Mouse (Mus musculus): ENCODE data around the gene Igf2bp1. TPM values are rescaled to one million over a fixed set of nuclear protein-coding genes. Genes with fewer than 3 reads are reported as not detected.

Gene Igf2bp1
- not detected in 4 replicates for total RNA-seq (2023; ENCODE audit: inconsistent age)

GRCm38 (mm10) chr11:96005403-96006271 lies at the start of gene Igf2bp1:
Gene Igf2bp1 (minus strand): TSS chr11:96005940.

DNA sequence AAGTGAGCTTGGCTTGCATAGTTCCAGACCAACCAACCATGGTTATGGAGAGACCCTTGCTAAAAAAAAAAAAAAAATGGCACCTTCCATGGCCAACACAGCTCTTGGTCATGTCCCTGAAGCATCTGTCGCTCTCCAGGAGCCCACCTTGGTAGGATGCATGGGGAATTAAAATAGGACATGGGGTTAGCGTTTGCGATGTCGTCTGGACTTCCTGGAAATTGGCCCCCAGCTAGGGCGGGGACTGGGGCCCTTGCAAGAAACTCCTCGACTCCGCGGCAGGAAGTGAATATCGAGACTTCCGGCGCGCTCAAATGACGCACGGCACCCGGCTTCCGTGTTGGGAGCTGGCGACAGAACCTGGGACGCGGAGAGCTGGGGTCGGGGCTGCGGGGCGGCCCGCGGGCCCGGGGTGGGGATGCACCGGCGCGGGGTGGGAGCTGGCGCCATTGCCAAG lies 28.9 kb upstream of the Igf2bp1 start, which contains the start of gene Snf8:
Gene Snf8 (plus strand): TSS at position 290 of the 457 bp plus-strand sequence.

GRCm38 (mm10) chr11:95914571-95914991 lies 91.2 kb downstream of the Igf2bp1 start, which contains the start of gene B4galnt2:
Gene B4galnt2 (minus strand): TSS chr11:95914891.

Other genes starting within 250 kb of the Igf2bp1 start
- not detected in 4 replicates for gene Phospho1, start 181.4 kb downstream of the Igf2bp1 start, total RNA-seq (2023; ENCODE audit: inconsistent age)
- gene Gngt2, start 168.7 kb downstream of the Igf2bp1 start, total RNA-seq (2023; ENCODE audit: inconsistent age): 54.2 to 69.8 TPM (median 60.7 TPM) in 4 replicates
- 78.5 to 94.6 TPM (median 87.2 TPM) in 4 replicates for gene Abi3, start 163.5 kb downstream of the Igf2bp1 start, total RNA-seq (2023; ENCODE audit: inconsistent age)
- gene B4galnt2, start 91.0 kb downstream of the Igf2bp1 start, total RNA-seq (2023; ENCODE audit: inconsistent age): 0.90 to 1.3 TPM (median 1.2 TPM) in 3 of 4 replicates, not detected in the other
- not detected in 4 replicates for gene Gip, start 18.6 kb upstream of the Igf2bp1 start, total RNA-seq (2023; ENCODE audit: inconsistent age)
- gene Snf8, start 28.9 kb upstream of the Igf2bp1 start, total RNA-seq (2023; ENCODE audit: inconsistent age): 56.9 to 67.6 TPM (median 63.2 TPM) in 4 replicates
- 48.9 to 53.1 TPM (median 49.5 TPM) in 4 replicates for gene Ube2z, start 59.4 kb upstream of the Igf2bp1 start, total RNA-seq (2023; ENCODE audit: inconsistent age)
- 96.5 to 132 TPM (median 104 TPM) in 4 replicates for gene Atp5g1, start 69.7 kb upstream of the Igf2bp1 start, total RNA-seq (2023; ENCODE audit: inconsistent age)
- not detected in 4 replicates for gene Calcoco2, start 106.0 kb upstream of the Igf2bp1 start, total RNA-seq (2023; ENCODE audit: inconsistent age)
- not detected in 4 replicates for gene Ttll6, start 127.8 kb upstream of the Igf2bp1 start, total RNA-seq (2023; ENCODE audit: inconsistent age)
- not detected in 4 replicates for gene Hoxb13, start 188.4 kb upstream of the Igf2bp1 start, total RNA-seq (2023; ENCODE audit: inconsistent age)